ENCODE assay signal across 31 mouse cellular contexts in genomic region chr11:23758218-23758617, GRCm38 (mm10).
"Had no signal": no experiment of that assay in that cellular context is flagged by ENCODE, and none has a peak within 500 bp of the region (broad histone marks: within the 10 kb centered on the region; RNA-seq: fewer than 3 reads in every experiment).

No protein-coding gene starts in this region.

- H3K4me2 ChIP-seq: heart, embryonic 11.5 days; heart, embryonic 12.5 days; heart, embryonic 13.5 days; heart, embryonic 15.5 days; hindbrain, embryonic 12.5 days; hindbrain, embryonic 13.5 days; hindbrain, embryonic 14.5 days; hindbrain, embryonic 15.5 days; intestine, embryonic 15.5 days; kidney, embryonic 15.5 days had no signal

- H3K27ac ChIP-seq: heart, embryonic 10.5 days; heart, embryonic 13.5 days; heart, embryonic 15.5 days; hindbrain, embryonic 10.5 days; hindbrain, embryonic 12.5 days; hindbrain, embryonic 13.5 days; hindbrain, embryonic 14.5 days; hindbrain, embryonic 15.5 days; hindbrain, postnatal 0 days; intestine, embryonic 15.5 days; kidney, embryonic 15.5 days; kidney, postnatal 0 days; layer of hippocampus, adult 2 months; left cerebral cortex, adult 2 months had no signal

- H3K36me3 ChIP-seq: heart, embryonic 12.5 days; heart, embryonic 15.5 days; hindbrain, embryonic 10.5 days; hindbrain, embryonic 12.5 days; hindbrain, embryonic 13.5 days; hindbrain, embryonic 15.5 days; intestine, embryonic 15.5 days; kidney, embryonic 15.5 days had no signal

- H3K27me3 ChIP-seq: heart, embryonic 12.5 days; heart, embryonic 13.5 days; heart, embryonic 15.5 days; hindbrain, embryonic 12.5 days; hindbrain, embryonic 13.5 days; hindbrain, embryonic 15.5 days; intestine, embryonic 15.5 days; kidney, embryonic 15.5 days had no signal

- H3K4me1 ChIP-seq: heart, embryonic 10.5 days; heart, embryonic 12.5 days; heart, embryonic 13.5 days; heart, embryonic 15.5 days; hindbrain, embryonic 10.5 days; hindbrain, embryonic 12.5 days; hindbrain, embryonic 13.5 days; hindbrain, embryonic 15.5 days; intestine, embryonic 15.5 days; kidney, embryonic 15.5 days had no signal

- H3K9ac ChIP-seq: heart, embryonic 12.5 days; heart, embryonic 13.5 days; heart, embryonic 15.5 days; hindbrain, embryonic 12.5 days; hindbrain, embryonic 13.5 days; hindbrain, embryonic 14.5 days; hindbrain, embryonic 15.5 days; intestine, embryonic 15.5 days; kidney, embryonic 15.5 days had no signal

- H3K9me3 ChIP-seq: heart, embryonic 10.5 days; heart, embryonic 12.5 days; heart, embryonic 13.5 days; heart, embryonic 15.5 days; hindbrain, embryonic 10.5 days; hindbrain, embryonic 12.5 days; hindbrain, embryonic 13.5 days; hindbrain, embryonic 15.5 days; intestine, embryonic 15.5 days; kidney, embryonic 15.5 days had no signal

- DNase-seq: heart, postnatal 10 days; heart, postnatal 36 days; heart, postnatal 4 days; kidney, adult 11 months; kidney, adult 18-20 months; kidney, adult 2 months; kidney, adult 8-10 months; kidney, adult 9 months; kidney, postnatal 10 days; kidney, postnatal 14 days; kidney, postnatal 25 days; kidney, postnatal 36 days; kidney, postnatal 4 days; layer of hippocampus, adult 9-11 months; layer of hippocampus, postnatal 36 days had no signal

- H3K4me3 ChIP-seq: heart, embryonic 10.5 days; heart, embryonic 12.5 days; heart, embryonic 13.5 days; heart, embryonic 15.5 days; hindbrain, embryonic 10.5 days; hindbrain, embryonic 12.5 days; hindbrain, embryonic 13.5 days; hindbrain, embryonic 15.5 days; intestine, embryonic 15.5 days; kidney, embryonic 15.5 days; layer of hippocampus, adult 2 months; left cerebral cortex, adult 2 months had no signal
